Mouse (Mus musculus): ENCODE measurements around the gene Krtap3-3. TPM values are rescaled to one million over a fixed set of nuclear protein-coding genes. Genes with fewer than 3 reads are reported as not detected.
"Not testable (repeated sequence)": the region's sequence is repeated elsewhere in the genome, so short reads cannot be mapped to it uniquely, and the experiment has no call there.

Gene Krtap3-3
- polyA plus RNA-seq (2014; fragmentation: Nextera tagmentation; extraction: Ambion mirVana), result not detected in 2 replicates

DNA sequence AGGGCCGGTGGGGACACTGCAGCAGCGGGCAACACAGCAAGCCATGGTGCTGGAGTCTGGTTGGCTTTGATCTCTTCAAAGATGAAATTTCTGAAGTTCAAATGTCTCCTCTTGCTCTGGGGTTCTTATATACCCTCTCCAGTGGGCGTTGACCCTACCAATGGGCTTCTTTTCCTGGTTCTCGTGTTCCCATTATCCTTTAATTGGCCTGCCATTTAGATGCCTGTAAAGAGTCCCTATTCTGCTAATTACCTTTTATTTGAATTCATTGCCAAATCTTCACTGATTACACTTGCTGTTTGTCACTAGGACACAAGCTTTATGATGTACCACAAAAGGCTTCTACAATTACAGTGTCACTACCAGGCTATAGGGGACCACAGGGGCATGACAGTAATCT lies at the start of gene Krtap3-3:
TSS of gene Krtap3-3 (minus strand) at position 101 of the 400 bp plus-strand sequence.
- H3K4me1 ChIP-seq (ENCODE audit: control insufficient read depth in 2 of 2, insufficient read depth in 2 of 2, low read length in 2 of 2), result no peaks in the 10 kb centered on the region
- no peaks in the 10 kb centered on the region for H3K36me3 ChIP-seq (ENCODE audit: control insufficient read depth, insufficient read depth, low read length)
- 64% methylated on average over 3 of the region's 4 CpGs for WGBS
- no peak for ATAC-seq (ENCODE audit: insufficient number of reproducible peaks, insufficient read depth, low FRiP score, low read depth)
- H3K27me3 ChIP-seq (ENCODE audit: control insufficient read depth, insufficient read depth, low read length), result no peaks in the 10 kb centered on the region
- H3K9me3 ChIP-seq (ENCODE audit: control insufficient read depth, low read length), result no peaks in the 10 kb centered on the region
- H3K9ac ChIP-seq (ENCODE audit: low read length), result no peak within 1 kb of the TSS
- H3K4me3 ChIP-seq (ENCODE audit: control insufficient read depth in 1 of 2, insufficient read depth in 1 of 2, low read depth in 1 of 2, low read length in 2 of 2), result no peak within 1 kb of the TSS
- H3K27ac ChIP-seq (replicated peaks in 1 of 2; ENCODE audit: control insufficient read depth in 1 of 2, insufficient read depth in 1 of 2, low read depth in 2 of 2, low read length in 2 of 2), result no peak within 1 kb of the TSS
- H3K4me2 ChIP-seq (ENCODE audit: low read length), result no peak within 1 kb of the TSS

DNA sequence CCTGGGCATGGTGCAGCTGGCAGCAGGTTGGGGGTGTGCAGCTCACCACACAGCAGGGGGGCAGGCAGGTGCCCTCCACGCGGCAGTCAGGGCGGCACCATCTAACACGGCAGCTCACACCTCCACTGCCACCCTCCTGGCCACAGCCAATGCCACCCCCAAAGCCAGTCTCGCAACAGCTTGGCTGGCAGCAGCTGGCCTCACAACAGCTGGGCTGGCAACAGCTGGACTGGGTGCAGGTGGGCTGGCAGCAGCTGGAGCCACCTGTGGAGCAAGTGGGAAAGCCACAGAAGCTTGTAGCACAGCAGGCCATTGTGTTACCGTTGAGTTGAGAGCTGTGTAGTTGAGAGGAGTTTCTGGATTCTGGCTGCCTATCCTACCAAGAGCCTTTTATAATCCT lies 47.1 kb upstream of the Krtap3-3 start, which contains the start of gene Krtap9-3:
TSS of gene Krtap9-3 (minus strand) at position 364 of the 400 bp plus-strand sequence.
- not testable (repeated sequence) for ATAC-seq (ENCODE audit: insufficient number of reproducible peaks, insufficient read depth, low FRiP score, low read depth); H3K4me1 ChIP-seq (ENCODE audit: control insufficient read depth in 2 of 2, insufficient read depth in 2 of 2, low read length in 2 of 2); H3K9me3 ChIP-seq (ENCODE audit: control insufficient read depth, low read length); H3K27ac ChIP-seq (replicated peaks in 1 of 2; ENCODE audit: control insufficient read depth in 1 of 2, insufficient read depth in 1 of 2, low read depth in 2 of 2, low read length in 2 of 2); H3K36me3 ChIP-seq (ENCODE audit: control insufficient read depth, insufficient read depth, low read length); H3K4me3 ChIP-seq (ENCODE audit: control insufficient read depth in 1 of 2, insufficient read depth in 1 of 2, low read depth in 1 of 2, low read length in 2 of 2); H3K27me3 ChIP-seq (ENCODE audit: control insufficient read depth, insufficient read depth, low read length); H3K9ac ChIP-seq (ENCODE audit: low read length); H3K4me2 ChIP-seq (ENCODE audit: low read length)
- WGBS, result 72% methylated on average over 5 of the region's 6 CpGs

DNA sequence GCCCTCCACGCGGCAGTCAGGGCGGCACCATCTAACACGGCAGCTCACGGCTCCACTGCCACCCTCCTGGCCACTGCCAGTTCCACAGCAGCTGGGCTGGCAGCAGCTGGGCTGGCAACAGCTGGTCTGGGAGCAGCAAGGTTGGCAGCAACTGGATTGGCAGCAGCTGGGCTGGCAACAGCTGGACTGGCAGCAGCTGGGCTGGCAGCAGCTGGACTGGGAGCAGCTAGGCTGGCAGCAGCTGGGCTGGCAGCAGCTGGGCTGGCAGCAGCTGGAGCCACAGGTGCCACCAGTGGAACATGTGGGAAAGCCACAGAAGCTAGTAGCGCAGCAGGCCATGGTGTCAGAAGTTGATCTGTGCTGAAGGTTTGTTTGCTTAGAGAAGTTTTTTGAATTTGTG lies 40.3 kb upstream of the Krtap3-3 start, which contains the start of gene Krtap1-3:
TSS of gene Krtap1-3 (minus strand) at position 359 of the 400 bp plus-strand sequence.
- H3K9ac ChIP-seq (ENCODE audit: low read length), result no peak within 1 kb of the TSS

DNA sequence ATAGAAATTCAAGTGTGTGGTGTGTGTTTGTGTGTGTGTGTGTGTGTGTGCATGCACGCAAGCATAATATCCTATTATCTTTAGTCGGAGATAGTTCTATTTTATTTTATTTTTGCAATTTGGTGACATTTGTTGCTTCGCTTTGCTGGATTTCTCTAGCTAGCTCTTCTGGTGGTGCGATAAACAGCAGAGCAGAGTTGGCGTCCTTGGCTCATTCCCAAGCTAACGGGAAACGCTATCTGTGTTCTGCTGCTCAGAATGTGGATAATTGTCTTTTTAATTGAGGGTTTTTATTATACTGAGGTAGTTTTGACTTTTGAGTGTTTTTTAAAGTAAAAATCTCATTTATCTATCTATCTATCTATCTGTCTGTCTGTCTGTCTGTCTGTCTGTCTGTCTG lies 34.4 kb upstream of the Krtap3-3 start:
- no peaks in the 10 kb centered on the region for H3K27me3 ChIP-seq (ENCODE audit: control insufficient read depth, insufficient read depth, low read length)
- H3K4me1 ChIP-seq (ENCODE audit: control insufficient read depth in 2 of 2, insufficient read depth in 2 of 2, low read length in 2 of 2), result no peaks in the 10 kb centered on the region
- no peak overlapping the region for H3K9ac ChIP-seq (ENCODE audit: low read length)
- no peak overlapping the region for H3K4me3 ChIP-seq (ENCODE audit: control insufficient read depth in 1 of 2, insufficient read depth in 1 of 2, low read depth in 1 of 2, low read length in 2 of 2)
- no peaks in the 10 kb centered on the region for H3K9me3 ChIP-seq (ENCODE audit: control insufficient read depth, low read length)
- no peak overlapping the region for H3K4me2 ChIP-seq (ENCODE audit: low read length)
- 75% methylated on average over 7 of the region's 7 CpGs for WGBS
- ATAC-seq (ENCODE audit: insufficient number of reproducible peaks, insufficient read depth, low FRiP score, low read depth), result no peak
- H3K36me3 ChIP-seq (ENCODE audit: control insufficient read depth, insufficient read depth, low read length), result no peaks in the 10 kb centered on the region
- H3K27ac ChIP-seq (replicated peaks in 1 of 2; ENCODE audit: control insufficient read depth in 1 of 2, insufficient read depth in 1 of 2, low read depth in 2 of 2, low read length in 2 of 2), result no peak overlapping the region

More for the DNA sequence above, 40.3 kb upstream of the Krtap3-3 start, which contains the start of gene Krtap1-3:
- H3K9me3 ChIP-seq (ENCODE audit: control insufficient read depth, low read length), result no peaks in the 10 kb centered on the region
- no peaks in the 10 kb centered on the region for H3K4me1 ChIP-seq (ENCODE audit: control insufficient read depth in 2 of 2, insufficient read depth in 2 of 2, low read length in 2 of 2)
- 73% methylated on average over 4 of the region's 6 CpGs for WGBS
- H3K36me3 ChIP-seq (ENCODE audit: control insufficient read depth, insufficient read depth, low read length), result no peaks in the 10 kb centered on the region
- ATAC-seq (ENCODE audit: insufficient number of reproducible peaks, insufficient read depth, low FRiP score, low read depth), result no peak
- no peak within 1 kb of the TSS for H3K27ac ChIP-seq (replicated peaks in 1 of 2; ENCODE audit: control insufficient read depth in 1 of 2, insufficient read depth in 1 of 2, low read depth in 2 of 2, low read length in 2 of 2)
- H3K4me2 ChIP-seq (ENCODE audit: low read length), result no peak within 1 kb of the TSS
- no peak within 1 kb of the TSS for H3K4me3 ChIP-seq (ENCODE audit: control insufficient read depth in 1 of 2, insufficient read depth in 1 of 2, low read depth in 1 of 2, low read length in 2 of 2)
- H3K27me3 ChIP-seq (ENCODE audit: control insufficient read depth, insufficient read depth, low read length), result no peaks in the 10 kb centered on the region

DNA sequence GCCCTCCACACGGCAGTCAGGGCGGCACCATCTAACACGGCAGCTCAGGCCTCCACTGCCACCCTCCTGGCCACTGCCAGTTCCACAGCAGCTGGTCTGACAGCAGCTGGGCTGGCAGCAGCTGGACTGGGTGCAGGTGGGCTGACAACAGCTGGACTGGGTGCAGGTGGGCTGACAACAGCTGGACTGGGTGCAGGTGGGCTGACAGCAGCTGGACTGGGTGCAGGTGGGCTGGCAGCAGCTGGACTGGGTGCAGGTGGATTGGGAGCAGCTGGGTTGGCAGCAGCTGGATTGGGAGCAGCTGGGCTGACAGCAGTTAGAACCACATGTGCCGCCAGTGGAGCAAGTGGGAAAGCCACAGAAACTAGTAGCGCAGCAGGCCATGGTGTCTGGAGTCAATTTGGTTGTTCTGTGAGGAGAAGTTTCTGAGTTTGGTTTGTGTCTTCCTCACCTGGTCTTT lies 32.6 kb upstream of the Krtap3-3 start, which contains the start of gene Krtap1-4:
TSS of gene Krtap1-4 (minus strand) at position 410 of the 460 bp plus-strand sequence.
- Histone ChIP-seq H3K4me2 (ENCODE audit: low read length) (no peak within 1 kb of the TSS), H3K36me3 (ENCODE audit: control insufficient read depth, insufficient read depth, low read length) (no peaks in the 10 kb centered on the region), H3K9me3 (ENCODE audit: control insufficient read depth, low read length) (no peaks in the 10 kb centered on the region), H3K4me1 (ENCODE audit: control insufficient read depth in 2 of 2, insufficient read depth in 2 of 2, low read length in 2 of 2) (no peaks in the 10 kb centered on the region), H3K9ac (ENCODE audit: low read length) (no peak within 1 kb of the TSS), H3K27me3 (ENCODE audit: control insufficient read depth, insufficient read depth, low read length) (no peaks in the 10 kb centered on the region), H3K27ac (replicated peaks in 1 of 2; ENCODE audit: control insufficient read depth in 1 of 2, insufficient read depth in 1 of 2, low read depth in 2 of 2, low read length in 2 of 2) (no peak within 1 kb of the TSS), H3K4me3 (ENCODE audit: control insufficient read depth in 1 of 2, insufficient read depth in 1 of 2, low read depth in 1 of 2, low read length in 2 of 2) (no peak within 1 kb of the TSS)
- WGBS, result 80% methylated on average over 5 of the region's 5 CpGs
- ATAC-seq (ENCODE audit: insufficient number of reproducible peaks, insufficient read depth, low FRiP score, low read depth), result no peak

DNA sequence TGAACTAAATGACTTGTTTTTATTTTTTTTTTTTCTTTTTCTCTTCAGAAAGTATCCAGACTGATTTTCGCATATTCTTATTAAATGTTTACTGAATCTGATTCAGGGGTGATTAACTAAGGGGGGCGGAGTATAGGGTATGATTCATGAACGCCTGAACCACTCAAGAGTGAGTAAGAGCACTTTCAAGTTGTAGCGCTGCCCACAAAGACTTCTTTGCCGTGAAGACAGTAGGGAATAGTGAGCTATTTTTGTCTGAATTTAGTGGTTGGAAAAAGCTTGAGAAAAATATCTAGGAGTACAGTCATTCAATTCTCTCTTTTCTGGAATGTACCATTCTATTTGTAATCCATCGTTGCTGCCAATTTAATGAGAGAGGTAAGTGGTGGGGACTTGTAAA lies 30.9 kb upstream of the Krtap3-3 start:
- WGBS, result 74% methylated on average over 6 of the region's 6 CpGs
- no peak for ATAC-seq (ENCODE audit: insufficient number of reproducible peaks, insufficient read depth, low FRiP score, low read depth)
- H3K4me3 ChIP-seq (ENCODE audit: control insufficient read depth in 1 of 2, insufficient read depth in 1 of 2, low read depth in 1 of 2, low read length in 2 of 2), result no peak overlapping the region

DNA sequence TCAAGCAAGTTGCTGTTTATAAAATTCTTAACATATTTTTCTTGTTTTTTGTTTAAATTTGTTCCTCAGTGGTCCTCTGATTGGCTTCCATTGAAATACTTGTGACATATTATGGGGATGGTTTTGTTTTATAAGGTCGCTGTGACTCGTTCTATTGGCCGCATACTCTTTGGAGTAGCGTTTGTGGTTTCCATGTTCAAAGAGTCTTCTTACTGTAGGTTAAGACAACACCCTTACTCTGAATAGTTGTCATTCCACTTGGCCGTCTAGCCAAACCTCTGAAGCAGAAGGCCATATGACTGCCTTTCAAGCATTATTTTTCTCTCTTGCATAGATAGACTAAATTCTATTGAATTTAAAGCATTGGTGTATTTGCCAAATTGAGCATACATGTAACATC lies 30.4 kb upstream of the Krtap3-3 start:
- H3K9me3 ChIP-seq (ENCODE audit: control insufficient read depth, low read length), result no peaks in the 10 kb centered on the region
- no peaks in the 10 kb centered on the region for H3K4me1 ChIP-seq (ENCODE audit: control insufficient read depth in 2 of 2, insufficient read depth in 2 of 2, low read length in 2 of 2)
- 87% methylated on average over 5 of the region's 5 CpGs for WGBS
- no peak overlapping the region for H3K27ac ChIP-seq (replicated peaks in 1 of 2; ENCODE audit: control insufficient read depth in 1 of 2, insufficient read depth in 1 of 2, low read depth in 2 of 2, low read length in 2 of 2)
- no peaks in the 10 kb centered on the region for H3K27me3 ChIP-seq (ENCODE audit: control insufficient read depth, insufficient read depth, low read length)
- no peak for ATAC-seq (ENCODE audit: insufficient number of reproducible peaks, insufficient read depth, low FRiP score, low read depth)
- no peaks in the 10 kb centered on the region for H3K36me3 ChIP-seq (ENCODE audit: control insufficient read depth, insufficient read depth, low read length)
- H3K9ac ChIP-seq (ENCODE audit: low read length), result no peak overlapping the region
- no peak overlapping the region for H3K4me2 ChIP-seq (ENCODE audit: low read length)
- H3K4me3 ChIP-seq (ENCODE audit: control insufficient read depth in 1 of 2, insufficient read depth in 1 of 2, low read depth in 1 of 2, low read length in 2 of 2), result no peak overlapping the region

More for the DNA sequence above, 30.9 kb upstream of the Krtap3-3 start:
- Histone ChIP-seq H3K9ac (ENCODE audit: low read length) (no peak overlapping the region), H3K27ac (replicated peaks in 1 of 2; ENCODE audit: control insufficient read depth in 1 of 2, insufficient read depth in 1 of 2, low read depth in 2 of 2, low read length in 2 of 2) (no peak overlapping the region), H3K4me1 (ENCODE audit: control insufficient read depth in 2 of 2, insufficient read depth in 2 of 2, low read length in 2 of 2) (no peaks in the 10 kb centered on the region), H3K27me3 (ENCODE audit: control insufficient read depth, insufficient read depth, low read length) (no peaks in the 10 kb centered on the region), H3K9me3 (ENCODE audit: control insufficient read depth, low read length) (no peaks in the 10 kb centered on the region), H3K4me2 (ENCODE audit: low read length) (no peak overlapping the region), H3K36me3 (ENCODE audit: control insufficient read depth, insufficient read depth, low read length) (no peaks in the 10 kb centered on the region)

DNA sequence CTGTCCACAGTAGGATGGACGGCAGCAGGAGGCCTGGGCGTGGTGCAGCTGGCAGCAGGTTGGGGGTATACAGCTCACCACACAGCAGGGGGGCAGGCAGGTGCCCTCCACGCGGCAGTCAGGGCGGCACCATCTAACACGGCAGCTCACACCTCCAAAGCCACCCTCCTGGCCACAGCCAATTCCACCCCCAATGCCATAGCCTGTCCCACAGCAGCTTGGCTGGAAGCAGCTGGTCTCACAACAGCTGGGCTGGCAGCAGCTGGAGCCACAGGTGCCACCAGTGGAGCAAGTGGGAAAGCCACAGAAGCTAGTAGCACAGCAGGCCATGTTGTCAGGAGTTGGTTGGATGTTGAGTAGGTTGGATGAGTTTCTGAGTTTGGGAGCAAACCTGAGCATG lies 30.0 kb upstream of the Krtap3-3 start, which contains the start of gene Krtap1-5:
TSS of gene Krtap1-5 (minus strand) at position 381 of the 400 bp plus-strand sequence.
- Histone ChIP-seq H3K36me3 (ENCODE audit: control insufficient read depth, insufficient read depth, low read length) (no peaks in the 10 kb centered on the region), H3K4me2 (ENCODE audit: low read length) (no peak within 1 kb of the TSS), H3K4me1 (ENCODE audit: control insufficient read depth in 2 of 2, insufficient read depth in 2 of 2, low read length in 2 of 2) (no peaks in the 10 kb centered on the region), H3K4me3 (ENCODE audit: control insufficient read depth in 1 of 2, insufficient read depth in 1 of 2, low read depth in 1 of 2, low read length in 2 of 2) (no peak within 1 kb of the TSS), H3K9me3 (ENCODE audit: control insufficient read depth, low read length) (no peaks in the 10 kb centered on the region), H3K27me3 (ENCODE audit: control insufficient read depth, insufficient read depth, low read length) (no peaks in the 10 kb centered on the region), H3K27ac (replicated peaks in 1 of 2; ENCODE audit: control insufficient read depth in 1 of 2, insufficient read depth in 1 of 2, low read depth in 2 of 2, low read length in 2 of 2) (no peak within 1 kb of the TSS), H3K9ac (ENCODE audit: low read length) (no peak within 1 kb of the TSS)
- 74% methylated on average over 6 of the region's 6 CpGs for WGBS
- ATAC-seq (ENCODE audit: insufficient number of reproducible peaks, insufficient read depth, low FRiP score, low read depth), result no peak
